8 mouse cellular contexts compared by ENCODE assay signal in genomic region chr7:45919083-45919671, GRCm38 (mm10). TPM values are rescaled to one million over a fixed set of nuclear protein-coding genes. Genes with fewer than 3 reads are reported as not detected.
DNase-seq lines count a peak whose midpoint lies in the region; ATAC-seq and TF ChIP-seq lines count a peak whose summit lies in the region.

No protein-coding gene starts in this region.

- ATAC-seq in embryonic facial prominence, embryonic 13.5 days (ENCODE audit: insufficient number of reproducible peaks, insufficient read depth, low FRiP score, low TSS enrichment, low read depth): no peak
- ATAC-seq in liver, postnatal 0 days: no peak
- ATAC-seq in monocyte, adult 5-6 weeks (replicated peaks; ENCODE audit: insufficient number of reproducible peaks, low FRiP score, low TSS enrichment, poor library complexity, severe bottlenecking): no peak

- in situ Hi-C loops in CH12.LX (cut with MboI; ENCODE audit: low pct_ligation_motif_present, low pct_unique_long_range_greater_than_20kb, low sequenced_read_pairs): no loop called here

- peaks cover 4% of the 10 kb centered on the region for H3K9me3 ChIP-seq in CH12.LX (replicated peaks; ENCODE audit: low read length)
- H3K9me3 ChIP-seq in embryonic facial prominence, embryonic 13.5 days: no peaks in the 10 kb centered on the region
- no peaks in the 10 kb centered on the region for H3K9me3 ChIP-seq in liver, postnatal 0 days (ENCODE audit: low read length)

- dilution Hi-C loops in CH12.LX (cut with MboI; ENCODE audit: extremely low pct_ligation_motif_present, extremely low pct_unique_long_range_greater_than_20kb, low sequenced_read_pairs): no loop called here

- WGBS in kidney, adult 2 months: 79% methylated on average over 14 of the region's 14 CpGs
- WGBS in embryonic facial prominence, embryonic 13.5 days: 66% methylated on average over 14 of the region's 14 CpGs
- 72% methylated on average over 14 of the region's 14 CpGs for WGBS in liver, postnatal 0 days (ENCODE audit: insufficient replicate concordance)

- no peak for TF ChIP-seq EP300 in CH12.LX (IDR thresholded peaks at IDR 0.05; ENCODE audit: low read length)
- no peak for TF ChIP-seq EP300 in liver, postnatal 0 days (IDR thresholded peaks at IDR 0.05; ENCODE audit: low read depth)

- peak; percentile 11 for TF ChIP-seq RAD21 in CH12.LX (IDR thresholded peaks at IDR 0.05; ENCODE audit: low read depth, low read length)

- H3K79me2 ChIP-seq in CH12.LX (replicated peaks; ENCODE audit: control insufficient read depth, extremely low read depth, insufficient read depth, poor library complexity, severe bottlenecking): no peaks in the 10 kb centered on the region

- peak; percentile 52 for TF ChIP-seq CTCF in kidney, adult 2 months (conservative IDR thresholded peaks at IDR 0.05; ENCODE audit: insufficient read depth, insufficient read length, low read depth, low read length)
- TF ChIP-seq CTCF in CH12.LX (conservative IDR thresholded peaks at IDR 0.05 in 1 of 2, IDR thresholded peaks at IDR 0.05 in 1 of 2; ENCODE audit: low read depth in 2 of 2, low read length in 2 of 2): peak; percentile 61 to 94
- TF ChIP-seq CTCF in liver, postnatal 0 days (IDR thresholded peaks at IDR 0.05; ENCODE audit: low read depth): peak; percentile 72

- DNase-seq in kidney, adult 2 months: no peak
- no peak for DNase-seq in kidney, adult 11 months
- no peak for DNase-seq in CH12.LX (ENCODE audit: extremely low read depth)
- no peak for DNase-seq in liver, postnatal 0 days
- DNase-seq in right cerebral cortex, postnatal 14 days: no peak
- no peak for DNase-seq in layer of hippocampus, adult 8-10 months (ENCODE audit: low spot score in 2 of 2)

- H3K36me3 ChIP-seq in kidney, adult 2 months (ENCODE audit: control insufficient read depth, insufficient read depth, low read length): no peaks in the 10 kb centered on the region
- H3K36me3 ChIP-seq in CH12.LX (replicated peaks in 1 of 2; ENCODE audit: control insufficient read depth in 1 of 2, insufficient read depth in 1 of 2, low read length in 1 of 2): peaks cover 0 to 42% of the 10 kb centered on the region in 2 experiments
- peaks cover 11% of the 10 kb centered on the region for H3K36me3 ChIP-seq in embryonic facial prominence, embryonic 13.5 days
- H3K36me3 ChIP-seq in liver, postnatal 0 days (replicated peaks; ENCODE audit: insufficient read depth, low read length): peaks cover 16% of the 10 kb centered on the region

- no peak overlapping the region for H3K9ac ChIP-seq in CH12.LX (ENCODE audit: insufficient read depth, low read depth)
- peak overlapping the region; percentile 78; the same call in 1 of the 2 replicates for H3K9ac ChIP-seq in embryonic facial prominence, embryonic 13.5 days
- H3K9ac ChIP-seq in liver, postnatal 0 days (replicated peaks): no peak overlapping the region

- no peak overlapping the region for H3K27ac ChIP-seq in kidney, adult 2 months (ENCODE audit: insufficient read depth, low read depth, low read length)
- no peak overlapping the region for H3K27ac ChIP-seq in CH12.LX (ENCODE audit: insufficient read depth, low read depth)
- peak overlapping the region; percentile 93; the same call in 1 of the 2 replicates for H3K27ac ChIP-seq in embryonic facial prominence, embryonic 13.5 days
- 0 out of 2 replicates have a peak overlapping the region, but pooled peaks have one; percentile 22 for H3K27ac ChIP-seq in liver, postnatal 0 days (ENCODE audit: low read depth)

- TF ChIP-seq POLR2A in kidney, adult 2 months (IDR thresholded peaks at IDR 0.05; ENCODE audit: low read depth, low read length): no peak
- TF ChIP-seq POLR2A in CH12.LX (IDR thresholded peaks at IDR 0.05; ENCODE audit: low read depth, low read length): no peak

- H3K4me2 ChIP-seq in CH12.LX (ENCODE audit: insufficient read depth, low read depth, poor library complexity, severe bottlenecking): no peak overlapping the region
- H3K4me2 ChIP-seq in embryonic facial prominence, embryonic 13.5 days: peak overlapping the region; percentile 76
- peak overlapping the region; percentile 77 for H3K4me2 ChIP-seq in liver, postnatal 0 days (ENCODE audit: low read depth, low read length)

- peaks cover 6% of the 10 kb centered on the region; the same call in 1 of the 2 replicates for H3K4me1 ChIP-seq in kidney, adult 2 months (ENCODE audit: control insufficient read depth, insufficient read depth, low read length)
- H3K4me1 ChIP-seq in CH12.LX (ENCODE audit: control insufficient read depth in 1 of 2, insufficient read depth in 2 of 2): peaks cover 2 to 68% of the 10 kb centered on the region in 2 experiments; a peak in 3 of 4 replicates
- peaks cover 83% of the 10 kb centered on the region for H3K4me1 ChIP-seq in embryonic facial prominence, embryonic 13.5 days
- peaks cover 59% of the 10 kb centered on the region for H3K4me1 ChIP-seq in liver, postnatal 0 days (ENCODE audit: insufficient read depth)

- no peaks in the 10 kb centered on the region for H3K27me3 ChIP-seq in kidney, adult 2 months (replicated peaks; ENCODE audit: control insufficient read depth, insufficient read depth, low read length)
- H3K27me3 ChIP-seq in CH12.LX (replicated peaks): no peaks in the 10 kb centered on the region
- no peaks in the 10 kb centered on the region for H3K27me3 ChIP-seq in embryonic facial prominence, embryonic 13.5 days
- no peaks in the 10 kb centered on the region for H3K27me3 ChIP-seq in liver, postnatal 0 days (ENCODE audit: insufficient read depth, low read length)

- no peak overlapping the region for H3K4me3 ChIP-seq in kidney, adult 2 months (ENCODE audit: insufficient read depth, low read depth, low read length)
- H3K4me3 ChIP-seq in CH12.LX (replicated peaks in 1 of 3; ENCODE audit: low read depth in 2 of 3, low read length in 2 of 3, poor library complexity in 1 of 3): peak overlapping the region in 1 of 3 experiments; percentile 59
- peak overlapping the region; percentile 55 for H3K4me3 ChIP-seq in embryonic facial prominence, embryonic 13.5 days
- no peak overlapping the region for H3K4me3 ChIP-seq in liver, postnatal 0 days (ENCODE audit: low read depth, low read length)

TF ChIP-seq in CH12.LX, 34 proteins besides CTCF, POLR2A, EP300 and RAD21:
- TF ChIP-seq SMC3 (IDR thresholded peaks at IDR 0.05; ENCODE audit: low read depth, low read length): peak; percentile 19; the same call in 1 of the 2 replicates
- TF ChIP-seq JUN (IDR thresholded peaks at IDR 0.05; ENCODE audit: insufficient read depth, low read depth, low read length): no peak

RNA-seq across cellular contexts. Expression of gene Emp3, which starts 2.0 kb away (rescaled TPM):
- 62.1 and 65.4 TPM in 2 replicates for polyA plus RNA-seq in kidney, adult 2 months (2012; rRNA removed)
- total RNA-seq in CH12.LX (2012; rRNA removed) (18.8 and 24.7 TPM in 2 replicates), CH12.LX (2014; rRNA removed) (49.7 and 56.6 TPM in 2 replicates)
- polyA plus RNA-seq in CH12.LX (2012; ENCODE audit: insufficient read length, low read depth): 125 and 135 TPM in 2 replicates
- 199 and 213 TPM in 2 replicates for polyA plus RNA-seq in embryonic facial prominence, embryonic 13.5 days (2015; fragmentation: Nextera tagmentation; extraction: Ambion mirVana)
- polyA plus RNA-seq in liver, postnatal 0 days (2015; fragmentation: Nextera tagmentation; extraction: Ambion mirVana): 56.0 and 57.7 TPM in 2 replicates
- total RNA-seq in monocyte, adult 5-6 weeks (2017): 293 to 405 TPM (median 376 TPM) in 3 replicates
- 1 to 10 TPM; 2.6 to 6.3 (median 6.2) TPM for total RNA-seq in layer of hippocampus, adult 8-10 months (2022)

RNA-seq across cellular contexts. Expression of gene Ccdc114, which starts 4.7 kb away (rescaled TPM):
- 8.6 and 8.9 TPM in 2 replicates for polyA plus RNA-seq in kidney, adult 2 months (2012; rRNA removed)
- total RNA-seq in CH12.LX (2012; rRNA removed): not detected in 2 replicates
- not detected in 2 replicates for total RNA-seq in CH12.LX (2014; rRNA removed)
- 0.11 TPM in 1 of 2 replicates, not detected in the other for polyA plus RNA-seq in CH12.LX (2012; ENCODE audit: insufficient read length, low read depth)
- 2.4 and 3.2 TPM in 2 replicates for polyA plus RNA-seq in embryonic facial prominence, embryonic 13.5 days (2015; fragmentation: Nextera tagmentation; extraction: Ambion mirVana)
- 0.64 and 1.2 TPM in 2 replicates for polyA plus RNA-seq in liver, postnatal 0 days (2015; fragmentation: Nextera tagmentation; extraction: Ambion mirVana)
- 2.9 TPM in 2 of 3 replicates, not detected in the other for total RNA-seq in monocyte, adult 5-6 weeks (2017)
- total RNA-seq in layer of hippocampus, adult 8-10 months (2022): 1 to 10 TPM; 3.7 to 5.4 (median 4.5) TPM

RNA-seq across cellular contexts. Expression of gene Tmem143, which starts 22.4 kb away (rescaled TPM):
- polyA plus RNA-seq in kidney, adult 2 months (2012; rRNA removed): 123 and 143 TPM in 2 replicates
- total RNA-seq in CH12.LX (2012; rRNA removed): 9.4 and 14.6 TPM in 2 replicates
- total RNA-seq in CH12.LX (2014; rRNA removed): 12.8 and 14.2 TPM in 2 replicates
- 7.2 and 8.8 TPM in 2 replicates for polyA plus RNA-seq in CH12.LX (2012; ENCODE audit: insufficient read length, low read depth)
- 7.1 and 7.2 TPM in 2 replicates for polyA plus RNA-seq in embryonic facial prominence, embryonic 13.5 days (2015; fragmentation: Nextera tagmentation; extraction: Ambion mirVana)
- polyA plus RNA-seq in liver, postnatal 0 days (2015; fragmentation: Nextera tagmentation; extraction: Ambion mirVana): 3.5 and 4.3 TPM in 2 replicates
- total RNA-seq in monocyte, adult 5-6 weeks (2017): 4.4 to 5.6 TPM (median 4.4 TPM) in 3 replicates
- 10 to 100 TPM; 19.8 to 24.1 (median 21.2) TPM for total RNA-seq in layer of hippocampus, adult 8-10 months (2022)

RNA-seq across cellular contexts. Expression of gene Syngr4, which starts 22.7 kb away (rescaled TPM):
- polyA plus RNA-seq in kidney, adult 2 months (2012; rRNA removed): 0.19 and 0.50 TPM in 2 replicates
- total RNA-seq in CH12.LX (2012; rRNA removed) (not detected in 2 replicates), CH12.LX (2014; rRNA removed) (not detected in 2 replicates)
- not detected in 2 replicates for polyA plus RNA-seq in CH12.LX (2012; ENCODE audit: insufficient read length, low read depth)
- polyA plus RNA-seq in embryonic facial prominence, embryonic 13.5 days (2015; fragmentation: Nextera tagmentation; extraction: Ambion mirVana): 0.41 TPM in 1 of 2 replicates, not detected in the other
- 0.70 and 0.71 TPM in 2 replicates for polyA plus RNA-seq in liver, postnatal 0 days (2015; fragmentation: Nextera tagmentation; extraction: Ambion mirVana)
- total RNA-seq in monocyte, adult 5-6 weeks (2017): not detected in 3 replicates
- under 1 TPM in 1 of 4 experiments, not detected in 3; 0.64 TPM for total RNA-seq in layer of hippocampus, adult 8-10 months (2022)

RNA-seq across cellular contexts. Expression of gene Grin2d, which starts 41.0 kb away (rescaled TPM):
- polyA plus RNA-seq in kidney, adult 2 months (2012; rRNA removed): 0.45 and 0.50 TPM in 2 replicates
- total RNA-seq in CH12.LX (2012; rRNA removed) (0.04 TPM in 1 of 2 replicates, not detected in the other), CH12.LX (2014; rRNA removed) (not detected in 2 replicates)
- polyA plus RNA-seq in CH12.LX (2012; ENCODE audit: insufficient read length, low read depth): 0.07 TPM in 1 of 2 replicates, not detected in the other
- 0.56 and 0.72 TPM in 2 replicates for polyA plus RNA-seq in embryonic facial prominence, embryonic 13.5 days (2015; fragmentation: Nextera tagmentation; extraction: Ambion mirVana)
- polyA plus RNA-seq in liver, postnatal 0 days (2015; fragmentation: Nextera tagmentation; extraction: Ambion mirVana): 0.02 and 0.05 TPM in 2 replicates
- 0.10 TPM in 1 of 3 replicates, not detected in the others for total RNA-seq in monocyte, adult 5-6 weeks (2017)
- 10 to 100 TPM in 2 of 4 experiments, 1 to 10 TPM in 2; 8.6 to 11.1 (median 10.1) TPM for total RNA-seq in layer of hippocampus, adult 8-10 months (2022)

Comparison
In these comparisons a context has a peak if more than half of its experiments do, and no peak if none do; other contexts are left out.
1. H3K27ac ChIP-seq: peak in embryonic facial prominence, embryonic 13.5 days (single experiment) and liver, postnatal 0 days (single experiment); none in kidney, adult 2 months (single experiment) and CH12.LX (single experiment).
2. RNA of gene Tmem143, which starts 22.4 kb away (polyA plus RNA-seq): 123 to 143 TPM in kidney, adult 2 months; 7.2 to 8.8 TPM in CH12.LX, 7.1 to 7.2 TPM in embryonic facial prominence, embryonic 13.5 days and 3.5 to 4.3 TPM in liver, postnatal 0 days; every median in the first group is over 10 times any median in the second.
3. Peak in every context shown above with its lines, with median percentiles within 50 percentile points of each other: CTCF ChIP-seq.